Mouse (Mus musculus) limb, embryonic 10.5 days (tissue): ENCODE results near the gene Wfs1. TPM values are rescaled to one million over a fixed set of nuclear protein-coding genes. Genes with fewer than 3 reads are reported as not detected.

Experiments
- DNase-seq: peaks from one replicate; pipeline ENCODE4 v3.0.0-alpha.2; 2017; ENCODE audit warnings: low spot score
- H3K27ac ChIP-seq: fragments of 300-500 bp; sonication (generic); 2 replicates; pipeline ENCODE4 v1.5.1; 2016; ENCODE audit warnings: mild to moderate bottlenecking
- H3K27me3 ChIP-seq: fragments of 300-500 bp; sonication (generic); 2 replicates; pipeline ENCODE4 v1.6.1; 2016; ENCODE audit warnings: low read depth, mild to moderate bottlenecking; ENCODE audit not compliant: poor library complexity, severe bottlenecking
- H3K36me3 ChIP-seq: fragments of 300-500 bp; sonication (generic); 2 replicates; pipeline ENCODE4 v1.6.1; 2016; ENCODE audit warnings: mild to moderate bottlenecking, moderate library complexity
- H3K4me1 ChIP-seq: fragments of 300-500 bp; sonication (generic); 2 replicates; pipeline ENCODE4 v1.6.1; 2016
- H3K4me3 ChIP-seq: fragments of 300-500 bp; sonication (generic); 2 replicates; pipeline ENCODE4 v1.5.1; 2016; ENCODE audit warnings: mild to moderate bottlenecking, moderate library complexity
- H3K9me3 ChIP-seq: fragments of 300-500 bp; sonication (generic); replicated peaks from 2 replicates; pipeline ENCODE4 v1.6.1; 2016; ENCODE audit warnings: mild to moderate bottlenecking
- WGBS: fragments of 180-500 bp; shearing (Covaris S2); methylation state at CpG from one replicate; pipeline ENCODE4 v1.1.7; 2016; 5-methylcytosine and 5-hydroxymethylcytosine counted together
- polyA plus RNA-seq: library from polyadenylated mRNA; unstranded; fragments of >200 nt; fragmentation: Nextera tagmentation; extraction: Ambion mirVana; gene quantifications from 2 replicates; pipeline ENCODE4 v1.2.1, GENCODE M21; 2016

The Wfs1 gene
- polyA plus RNA-seq, result 6.1 and 6.7 TPM in 2 replicates

DNA sequence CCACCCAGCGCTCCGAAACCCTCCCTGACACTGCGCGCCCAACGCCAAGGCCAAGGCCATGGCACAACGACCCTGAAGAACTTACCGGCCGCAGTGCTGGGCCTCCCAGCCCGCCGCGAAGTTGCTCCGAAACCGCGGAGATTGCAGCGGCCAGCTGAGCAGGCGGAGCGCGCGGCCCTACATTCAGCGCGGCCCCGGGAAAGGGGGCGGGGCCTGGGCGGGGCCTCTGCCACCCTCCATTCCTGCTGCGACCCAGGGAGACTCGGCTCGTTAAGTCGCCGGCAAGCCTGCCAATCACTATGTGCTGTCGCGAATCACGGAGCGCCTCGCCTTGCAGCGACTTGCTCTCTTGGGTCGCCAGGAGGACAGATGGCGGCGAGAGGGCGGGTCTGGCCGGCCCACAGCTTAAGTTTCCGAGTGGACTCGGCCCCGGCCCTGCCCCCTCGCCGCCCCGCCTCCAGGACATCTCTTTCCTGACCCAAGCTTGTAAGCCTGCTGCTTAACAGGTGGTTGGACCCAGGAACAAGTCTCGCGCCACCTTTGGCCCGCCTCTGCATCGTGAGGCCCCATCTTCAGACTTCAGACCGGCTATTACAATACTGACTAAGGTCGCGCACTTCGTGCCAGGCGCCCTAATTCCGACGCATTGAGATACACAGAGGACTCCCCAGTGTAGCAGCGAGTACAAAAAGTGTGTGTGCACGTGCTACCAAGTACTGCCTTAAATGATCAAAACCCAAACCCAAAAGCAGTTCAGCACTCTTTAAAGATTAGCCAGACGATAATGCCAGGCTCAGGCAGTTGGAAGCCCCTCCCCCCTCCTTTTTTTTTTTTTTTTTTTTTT lies at the start of gene Wfs1:
Wfs1 (minus strand) TSS at position 425 of the 844 bp plus-strand sequence.
- H3K27ac ChIP-seq, result peak within 1 kb of the TSS; percentile 67
- H3K27me3 ChIP-seq, result peaks cover 13% of the 10 kb centered on the region
- under 1% methylated on average over 60 of the region's 60 CpGs for WGBS
- DNase-seq, result peak; percentile 94
- H3K36me3 ChIP-seq, result no peaks in the 10 kb centered on the region
- H3K4me1 ChIP-seq, result peaks cover 19% of the 10 kb centered on the region
- peak within 1 kb of the TSS; percentile 62 for H3K4me3 ChIP-seq
- no peaks in the 10 kb centered on the region for H3K9me3 ChIP-seq

GRCm38 (mm10) chr5:37036884-37037283 lies 47.9 kb upstream of the Wfs1 start:
- no peaks in the 10 kb centered on the region for H3K36me3 ChIP-seq
- no peak for DNase-seq
- H3K27me3 ChIP-seq, result peaks cover 11% of the 10 kb centered on the region
- no peak overlapping the region for H3K4me3 ChIP-seq
- H3K4me1 ChIP-seq, result no peaks in the 10 kb centered on the region
- H3K27ac ChIP-seq, result no peak overlapping the region
- 78% methylated on average over 3 of the region's 3 CpGs for WGBS
- H3K9me3 ChIP-seq, result no peaks in the 10 kb centered on the region

- Histone ChIP-seq H3K9me3 (no peaks in the 10 kb centered on the region), H3K27me3 (peaks cover 11% of the 10 kb centered on the region), H3K4me1 (no peaks in the 10 kb centered on the region), H3K36me3 (no peaks in the 10 kb centered on the region), H3K27ac (no peak overlapping the region), H3K4me3 (no peak overlapping the region)
- no peak for DNase-seq
- WGBS, result 85% methylated on average over 6 of the region's 6 CpGs
These were observed 46.9 kb upstream of the Wfs1 start for GRCm38 (mm10) chr5:37035896-37036295.

DNA sequence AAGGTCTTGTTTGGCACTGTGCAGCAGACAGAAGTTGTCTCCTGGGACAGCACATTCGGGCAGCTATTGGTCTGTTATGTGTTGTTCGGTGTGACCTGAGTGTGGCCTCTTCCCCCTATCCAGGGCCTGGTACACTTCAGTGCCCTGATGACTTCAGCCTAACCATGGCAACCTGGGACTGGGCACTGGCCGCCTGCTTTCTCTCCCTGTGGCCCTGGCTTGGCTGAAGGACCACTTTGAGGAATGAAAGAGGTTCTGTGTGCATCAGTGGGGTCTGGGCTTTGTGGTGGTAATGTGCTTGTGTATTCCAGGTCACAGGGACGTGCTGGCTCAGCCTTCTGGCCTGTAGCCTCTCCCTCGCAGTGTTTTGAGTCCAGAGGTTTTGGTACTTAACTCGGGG lies 46.2 kb upstream of the Wfs1 start:
- no peaks in the 10 kb centered on the region for H3K4me1 ChIP-seq
- no peak overlapping the region for H3K4me3 ChIP-seq
- 75% methylated on average over 6 of the region's 6 CpGs for WGBS
- DNase-seq, result no peak
- no peaks in the 10 kb centered on the region for H3K36me3 ChIP-seq
- H3K27ac ChIP-seq, result no peak overlapping the region
- H3K27me3 ChIP-seq, result peaks cover 18% of the 10 kb centered on the region
- H3K9me3 ChIP-seq, result no peaks in the 10 kb centered on the region

DNA sequence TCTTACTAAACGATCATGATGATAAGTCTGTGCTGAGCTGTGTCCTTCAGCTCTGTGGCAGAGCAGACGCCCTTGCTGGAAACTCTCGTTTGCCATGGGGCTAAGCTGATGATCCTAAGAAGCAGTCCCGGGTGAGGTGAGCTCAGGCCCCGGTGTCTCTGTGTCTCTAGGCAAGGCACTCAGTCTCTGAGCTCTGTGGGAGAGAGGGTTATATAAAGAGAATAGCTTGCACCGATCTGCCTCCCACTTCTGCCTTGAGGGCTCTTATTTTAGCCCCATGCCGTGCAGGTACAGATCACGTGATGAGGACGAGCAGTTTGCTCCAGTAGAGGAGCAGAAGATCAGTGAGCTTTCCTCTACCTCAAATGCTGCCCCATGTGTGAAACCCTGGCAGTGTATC lies 41.7 kb upstream of the Wfs1 start:
- H3K9me3 ChIP-seq, result no peaks in the 10 kb centered on the region
- H3K4me1 ChIP-seq, result peaks cover 18% of the 10 kb centered on the region
- H3K4me3 ChIP-seq, result no peak overlapping the region
- DNase-seq, result no peak
- WGBS, result 53% methylated on average over 9 of the region's 9 CpGs
- peaks cover 62% of the 10 kb centered on the region for H3K27me3 ChIP-seq
- no peaks in the 10 kb centered on the region for H3K36me3 ChIP-seq
- H3K27ac ChIP-seq, result no peak overlapping the region

- H3K27me3 ChIP-seq, result peaks cover 74% of the 10 kb centered on the region
- H3K4me1 ChIP-seq, result peaks cover 18% of the 10 kb centered on the region
- 1% methylated on average over 17 of the region's 17 CpGs for WGBS
- H3K36me3 ChIP-seq, result no peaks in the 10 kb centered on the region
- no peaks in the 10 kb centered on the region for H3K9me3 ChIP-seq
- peak; percentile 36 for DNase-seq
- H3K27ac ChIP-seq, result no peak overlapping the region
- H3K4me3 ChIP-seq, result peak overlapping the region; percentile 67
These were observed 40.4 kb upstream of the Wfs1 start for GRCm38 (mm10) chr5:37029326-37029905.

GRCm38 (mm10) chr5:37028486-37029311 lies 39.7 kb upstream of the Wfs1 start:
- peak; percentile 42 for DNase-seq
- Histone ChIP-seq H3K27ac (no peak overlapping the region), H3K9me3 (no peaks in the 10 kb centered on the region), H3K4me3 (peak overlapping the region; percentile 67), H3K27me3 (peaks cover 81% of the 10 kb centered on the region), H3K36me3 (no peaks in the 10 kb centered on the region), H3K4me1 (peaks cover 18% of the 10 kb centered on the region)
- WGBS, result under 1% methylated on average over 68 of the region's 72 CpGs

DNA sequence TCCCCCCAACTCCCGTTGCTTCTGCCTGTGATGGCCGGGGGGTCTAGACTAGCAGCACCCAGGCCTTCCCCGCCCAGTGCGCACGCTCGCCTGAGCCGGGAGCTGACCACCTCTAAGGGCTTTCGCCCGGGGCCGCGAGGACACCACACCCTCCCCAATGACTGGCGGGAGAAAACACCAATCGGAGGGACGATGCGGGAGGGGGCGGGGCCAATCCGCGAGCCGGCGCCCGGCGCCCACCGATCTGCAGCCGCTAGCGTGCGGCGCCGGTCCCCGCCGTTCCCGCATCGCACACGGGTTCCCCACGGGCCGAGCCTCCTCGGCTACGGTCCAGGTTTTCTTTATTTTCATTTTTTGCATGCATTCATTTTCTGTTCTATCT lies 39.1 kb upstream of the Wfs1 start:
- DNase-seq, result peak; percentile 88
- WGBS, result under 1% methylated on average over 37 of the region's 37 CpGs
- Histone ChIP-seq H3K4me3 (peak overlapping the region; percentile 67), H3K36me3 (no peaks in the 10 kb centered on the region), H3K9me3 (no peaks in the 10 kb centered on the region), H3K27me3 (peaks cover 84% of the 10 kb centered on the region), H3K27ac (no peak overlapping the region), H3K4me1 (peaks cover 18% of the 10 kb centered on the region)

DNA sequence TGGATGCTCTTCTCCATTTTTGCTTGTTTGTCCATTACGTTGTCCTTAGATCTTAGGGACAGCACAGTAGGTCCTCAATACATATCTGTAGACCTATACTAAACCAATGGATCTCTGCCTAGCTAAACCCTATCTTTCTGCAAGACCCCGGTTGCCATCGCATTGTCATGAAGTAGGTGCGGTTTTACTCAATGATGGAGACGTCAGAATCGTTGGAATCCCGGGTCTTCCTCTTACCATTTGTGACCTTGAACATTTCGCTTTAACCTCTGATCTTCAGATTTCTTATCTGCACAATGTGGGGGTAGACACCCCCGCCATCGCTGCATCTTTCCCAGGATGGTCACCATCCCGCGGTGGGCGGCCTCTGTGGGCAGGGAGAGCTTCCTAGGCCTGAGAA lies 38.7 kb upstream of the Wfs1 start:
- WGBS, result 16% methylated on average over 13 of the region's 13 CpGs
- Histone ChIP-seq H3K9me3 (no peaks in the 10 kb centered on the region), H3K4me1 (peaks cover 18% of the 10 kb centered on the region), H3K27me3 (peaks cover 84% of the 10 kb centered on the region), H3K27ac (no peak overlapping the region), H3K36me3 (no peaks in the 10 kb centered on the region), H3K4me3 (peak overlapping the region; percentile 67)
- DNase-seq, result no peak

DNA sequence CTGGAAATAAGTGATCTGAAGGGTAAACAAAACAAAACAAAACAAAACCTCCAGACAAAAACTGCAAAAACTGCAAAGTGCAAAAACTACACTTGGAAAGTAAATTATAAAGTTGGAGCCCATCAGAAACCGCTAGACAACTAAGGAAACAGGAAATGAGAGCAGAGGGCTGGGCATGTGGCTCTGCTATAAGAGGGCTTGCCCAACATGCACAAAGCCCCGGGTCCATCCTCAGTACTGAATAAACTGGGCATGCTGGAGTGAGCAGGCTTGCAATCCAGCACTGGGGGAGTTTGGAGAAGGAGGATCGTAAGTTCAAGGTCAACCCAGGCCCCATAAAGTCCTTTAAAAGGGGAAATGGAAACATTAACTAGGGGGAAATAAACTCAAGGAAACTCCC lies 28.2 kb upstream of the Wfs1 start:
- Histone ChIP-seq H3K9me3 (no peaks in the 10 kb centered on the region), H3K36me3 (no peaks in the 10 kb centered on the region), H3K27me3 (0 out of 2 replicates have a peak, but pooled peaks cover 5% of the 10 kb centered on the region), H3K4me3 (no peak overlapping the region), H3K4me1 (no peaks in the 10 kb centered on the region), H3K27ac (no peak overlapping the region)
- no peak for DNase-seq
- 71% methylated on average over 3 of the region's 3 CpGs for WGBS

GRCm38 (mm10) chr5:37015612-37016310 lies 26.8 kb upstream of the Wfs1 start:
- 7% methylated on average over 27 of the region's 27 CpGs for WGBS
- Histone ChIP-seq H3K36me3 (no peaks in the 10 kb centered on the region), H3K4me1 (no peaks in the 10 kb centered on the region), H3K27ac (no peak overlapping the region), H3K27me3 (0 out of 2 replicates have a peak, but pooled peaks cover 5% of the 10 kb centered on the region), H3K9me3 (no peaks in the 10 kb centered on the region), H3K4me3 (no peak overlapping the region)
- DNase-seq, result peak; percentile 82

- DNase-seq, result no peak
- H3K4me1 ChIP-seq, result no peaks in the 10 kb centered on the region
- no peak overlapping the region for H3K4me3 ChIP-seq
- 0 out of 2 replicates have a peak, but pooled peaks cover 4% of the 10 kb centered on the region for H3K9me3 ChIP-seq
- no peaks in the 10 kb centered on the region for H3K36me3 ChIP-seq
- 80% methylated on average over 10 of the region's 10 CpGs for WGBS
- 0 out of 2 replicates have a peak, but pooled peaks cover 4% of the 10 kb centered on the region for H3K27me3 ChIP-seq
- H3K27ac ChIP-seq, result no peak overlapping the region
These were observed 21.8 kb upstream of the Wfs1 start for GRCm38 (mm10) chr5:37010666-37011317.
